Mouse (Mus musculus): ENCODE measurements at regions not wholly inside any gene's neighbourhood (a gene's known extent, or its start where the extent isn't known, plus 50 kb on each side); places are given as distances from the start of the nearest gene placed in this dataset.

GRCm38 (mm10) chr3:14997241-14997640 is 111.2 kb downstream of the Car2 start:
- no peak for ATAC-seq (ENCODE audit: insufficient number of reproducible peaks, insufficient read depth, low FRiP score, low read depth)
- no peak overlapping the region for H3K9ac ChIP-seq (ENCODE audit: low read length)
- no peaks in the 10 kb centered on the region for H3K27me3 ChIP-seq (ENCODE audit: control insufficient read depth, insufficient read depth, low read length)
- no peak overlapping the region for H3K4me2 ChIP-seq (ENCODE audit: low read length)
- no peaks in the 10 kb centered on the region for H3K9me3 ChIP-seq (ENCODE audit: control insufficient read depth, low read length)
- 29% methylated on average over 3 of the region's 3 CpGs for WGBS
- no peaks in the 10 kb centered on the region for H3K36me3 ChIP-seq (ENCODE audit: control insufficient read depth, insufficient read depth, low read length)
- no peak overlapping the region for H3K4me3 ChIP-seq (ENCODE audit: control insufficient read depth in 1 of 2, insufficient read depth in 1 of 2, low read depth in 1 of 2, low read length in 2 of 2)
- H3K4me1 ChIP-seq (ENCODE audit: control insufficient read depth in 2 of 2, insufficient read depth in 2 of 2, low read length in 2 of 2): no peaks in the 10 kb centered on the region
- no peak overlapping the region for H3K27ac ChIP-seq (replicated peaks in 1 of 2; ENCODE audit: control insufficient read depth in 1 of 2, insufficient read depth in 1 of 2, low read depth in 2 of 2, low read length in 2 of 2)

- WGBS: 58% methylated on average over 2 of the region's 2 CpGs
- no peak for ATAC-seq (ENCODE audit: insufficient number of reproducible peaks, insufficient read depth, low FRiP score, low read depth)
- no peak overlapping the region for H3K27ac ChIP-seq (replicated peaks in 1 of 2; ENCODE audit: control insufficient read depth in 1 of 2, insufficient read depth in 1 of 2, low read depth in 2 of 2, low read length in 2 of 2)
- H3K9me3 ChIP-seq (ENCODE audit: control insufficient read depth, low read length): no peaks in the 10 kb centered on the region
- H3K36me3 ChIP-seq (ENCODE audit: control insufficient read depth, insufficient read depth, low read length): no peaks in the 10 kb centered on the region
- no peak overlapping the region for H3K4me3 ChIP-seq (ENCODE audit: control insufficient read depth in 1 of 2, insufficient read depth in 1 of 2, low read depth in 1 of 2, low read length in 2 of 2)
- no peak overlapping the region for H3K9ac ChIP-seq (ENCODE audit: low read length)
- no peak overlapping the region for H3K4me2 ChIP-seq (ENCODE audit: low read length)
- H3K4me1 ChIP-seq (ENCODE audit: control insufficient read depth in 2 of 2, insufficient read depth in 2 of 2, low read length in 2 of 2): no peaks in the 10 kb centered on the region
- no peaks in the 10 kb centered on the region for H3K27me3 ChIP-seq (ENCODE audit: control insufficient read depth, insufficient read depth, low read length)
These were observed 112.4 kb downstream of the Car2 start for GRCm38 (mm10) chr3:14998521-14998920.

GRCm38 (mm10) chr3:14999411-14999810 is 113.3 kb downstream of the Car2 start:
- H3K4me1 ChIP-seq (ENCODE audit: control insufficient read depth in 2 of 2, insufficient read depth in 2 of 2, low read length in 2 of 2): no peaks in the 10 kb centered on the region
- no peak overlapping the region for H3K4me3 ChIP-seq (ENCODE audit: control insufficient read depth in 1 of 2, insufficient read depth in 1 of 2, low read depth in 1 of 2, low read length in 2 of 2)
- no peak overlapping the region for H3K4me2 ChIP-seq (ENCODE audit: low read length)
- no peaks in the 10 kb centered on the region for H3K9me3 ChIP-seq (ENCODE audit: control insufficient read depth, low read length)
- 81% methylated on average over 1 of the region's 1 CpGs for WGBS
- no peak overlapping the region for H3K9ac ChIP-seq (ENCODE audit: low read length)
- no peaks in the 10 kb centered on the region for H3K27me3 ChIP-seq (ENCODE audit: control insufficient read depth, insufficient read depth, low read length)
- H3K36me3 ChIP-seq (ENCODE audit: control insufficient read depth, insufficient read depth, low read length): no peaks in the 10 kb centered on the region
- ATAC-seq (ENCODE audit: insufficient number of reproducible peaks, insufficient read depth, low FRiP score, low read depth): no peak
- no peak overlapping the region for H3K27ac ChIP-seq (replicated peaks in 1 of 2; ENCODE audit: control insufficient read depth in 1 of 2, insufficient read depth in 1 of 2, low read depth in 2 of 2, low read length in 2 of 2)

- Histone ChIP-seq H3K4me2 (ENCODE audit: low read length) (no peak overlapping the region), H3K4me1 (ENCODE audit: control insufficient read depth in 2 of 2, insufficient read depth in 2 of 2, low read length in 2 of 2) (no peaks in the 10 kb centered on the region), H3K27ac (replicated peaks in 1 of 2; ENCODE audit: control insufficient read depth in 1 of 2, insufficient read depth in 1 of 2, low read depth in 2 of 2, low read length in 2 of 2) (no peak overlapping the region), H3K9me3 (ENCODE audit: control insufficient read depth, low read length) (no peaks in the 10 kb centered on the region), H3K36me3 (ENCODE audit: control insufficient read depth, insufficient read depth, low read length) (no peaks in the 10 kb centered on the region), H3K27me3 (ENCODE audit: control insufficient read depth, insufficient read depth, low read length) (no peaks in the 10 kb centered on the region), H3K9ac (ENCODE audit: low read length) (no peak overlapping the region), H3K4me3 (ENCODE audit: control insufficient read depth in 1 of 2, insufficient read depth in 1 of 2, low read depth in 1 of 2, low read length in 2 of 2) (no peak overlapping the region)
- no peak for ATAC-seq (ENCODE audit: insufficient number of reproducible peaks, insufficient read depth, low FRiP score, low read depth)
These were observed 113.8 kb downstream of the Car2 start for GRCm38 (mm10) chr3:14999914-15000313.

- no peaks in the 10 kb centered on the region for H3K36me3 ChIP-seq (ENCODE audit: control insufficient read depth, insufficient read depth, low read length)
- H3K9ac ChIP-seq (ENCODE audit: low read length): no peak overlapping the region
- no peaks in the 10 kb centered on the region for H3K9me3 ChIP-seq (ENCODE audit: control insufficient read depth, low read length)
- no peaks in the 10 kb centered on the region for H3K4me1 ChIP-seq (ENCODE audit: control insufficient read depth in 2 of 2, insufficient read depth in 2 of 2, low read length in 2 of 2)
- no peak for ATAC-seq (ENCODE audit: insufficient number of reproducible peaks, insufficient read depth, low FRiP score, low read depth)
- no peak overlapping the region for H3K4me2 ChIP-seq (ENCODE audit: low read length)
- no peak overlapping the region for H3K27ac ChIP-seq (replicated peaks in 1 of 2; ENCODE audit: control insufficient read depth in 1 of 2, insufficient read depth in 1 of 2, low read depth in 2 of 2, low read length in 2 of 2)
- no peaks in the 10 kb centered on the region for H3K27me3 ChIP-seq (ENCODE audit: control insufficient read depth, insufficient read depth, low read length)
- no peak overlapping the region for H3K4me3 ChIP-seq (ENCODE audit: control insufficient read depth in 1 of 2, insufficient read depth in 1 of 2, low read depth in 1 of 2, low read length in 2 of 2)
- 17% methylated on average over 3 of the region's 3 CpGs for WGBS
These were observed 114.6 kb downstream of the Car2 start for GRCm38 (mm10) chr3:15000657-15001056.

GRCm38 (mm10) chr3:15007821-15008220 is 121.7 kb downstream of the Car2 start:
- no peak overlapping the region for H3K4me3 ChIP-seq (ENCODE audit: control insufficient read depth in 1 of 2, insufficient read depth in 1 of 2, low read depth in 1 of 2, low read length in 2 of 2)
- no peak overlapping the region for H3K27ac ChIP-seq (replicated peaks in 1 of 2; ENCODE audit: control insufficient read depth in 1 of 2, insufficient read depth in 1 of 2, low read depth in 2 of 2, low read length in 2 of 2)
- ATAC-seq (ENCODE audit: insufficient number of reproducible peaks, insufficient read depth, low FRiP score, low read depth): no peak
- no peaks in the 10 kb centered on the region for H3K9me3 ChIP-seq (ENCODE audit: control insufficient read depth, low read length)
- H3K9ac ChIP-seq (ENCODE audit: low read length): no peak overlapping the region
- no peaks in the 10 kb centered on the region for H3K36me3 ChIP-seq (ENCODE audit: control insufficient read depth, insufficient read depth, low read length)
- H3K27me3 ChIP-seq (ENCODE audit: control insufficient read depth, insufficient read depth, low read length): no peaks in the 10 kb centered on the region
- 84% methylated on average over 3 of the region's 3 CpGs for WGBS
- H3K4me1 ChIP-seq (ENCODE audit: control insufficient read depth in 2 of 2, insufficient read depth in 2 of 2, low read length in 2 of 2): no peaks in the 10 kb centered on the region
- H3K4me2 ChIP-seq (ENCODE audit: low read length): no peak overlapping the region

GRCm38 (mm10) chr3:15008501-15008900 is 122.4 kb downstream of the Car2 start:
- H3K4me2 ChIP-seq (ENCODE audit: low read length): no peak overlapping the region
- no peaks in the 10 kb centered on the region for H3K27me3 ChIP-seq (ENCODE audit: control insufficient read depth, insufficient read depth, low read length)
- H3K27ac ChIP-seq (replicated peaks in 1 of 2; ENCODE audit: control insufficient read depth in 1 of 2, insufficient read depth in 1 of 2, low read depth in 2 of 2, low read length in 2 of 2): no peak overlapping the region
- H3K36me3 ChIP-seq (ENCODE audit: control insufficient read depth, insufficient read depth, low read length): no peaks in the 10 kb centered on the region
- no peaks in the 10 kb centered on the region for H3K9me3 ChIP-seq (ENCODE audit: control insufficient read depth, low read length)
- no peak overlapping the region for H3K9ac ChIP-seq (ENCODE audit: low read length)
- H3K4me3 ChIP-seq (ENCODE audit: control insufficient read depth in 1 of 2, insufficient read depth in 1 of 2, low read depth in 1 of 2, low read length in 2 of 2): no peak overlapping the region
- no peak for ATAC-seq (ENCODE audit: insufficient number of reproducible peaks, insufficient read depth, low FRiP score, low read depth)
- H3K4me1 ChIP-seq (ENCODE audit: control insufficient read depth in 2 of 2, insufficient read depth in 2 of 2, low read length in 2 of 2): no peaks in the 10 kb centered on the region
- 87% methylated on average over 1 of the region's 1 CpGs for WGBS

- Histone ChIP-seq H3K27me3 (ENCODE audit: control insufficient read depth, insufficient read depth, low read length) (no peaks in the 10 kb centered on the region), H3K36me3 (ENCODE audit: control insufficient read depth, insufficient read depth, low read length) (no peaks in the 10 kb centered on the region), H3K9me3 (ENCODE audit: control insufficient read depth, low read length) (no peaks in the 10 kb centered on the region), H3K9ac (ENCODE audit: low read length) (no peak overlapping the region), H3K4me3 (ENCODE audit: control insufficient read depth in 1 of 2, insufficient read depth in 1 of 2, low read depth in 1 of 2, low read length in 2 of 2) (no peak overlapping the region), H3K4me2 (ENCODE audit: low read length) (no peak overlapping the region), H3K27ac (replicated peaks in 1 of 2; ENCODE audit: control insufficient read depth in 1 of 2, insufficient read depth in 1 of 2, low read depth in 2 of 2, low read length in 2 of 2) (no peak overlapping the region), H3K4me1 (ENCODE audit: control insufficient read depth in 2 of 2, insufficient read depth in 2 of 2, low read length in 2 of 2) (no peaks in the 10 kb centered on the region)
- no peak for ATAC-seq (ENCODE audit: insufficient number of reproducible peaks, insufficient read depth, low FRiP score, low read depth)
- WGBS: 86% methylated on average over 2 of the region's 2 CpGs
These were observed 123.7 kb downstream of the Car2 start for GRCm38 (mm10) chr3:15009747-15010146.

Measured in heart, embryonic 14.5 days (tissue).